Mouse (Mus musculus) adrenal gland, adult 8-10 months (tissue): ENCODE results near the gene Erbb4. TPM values are rescaled to one million over a fixed set of nuclear protein-coding genes. Genes with fewer than 3 reads are reported as not detected.

Experiments used
- DNase-seq: peaks from one replicate; pipeline ENCODE4 v3.0.0; 2022
- total RNA-seq, 4 experiments: library from RNA; stranded (reverse); gene quantifications; 2 replicates each; pipeline ENCODE4 v1.2.4; 2022

Erbb4 gene
- total RNA-seq, 4 experiments from 2014 or later: 1.1 to 2.0 (median 1.3) TPM

DNA sequence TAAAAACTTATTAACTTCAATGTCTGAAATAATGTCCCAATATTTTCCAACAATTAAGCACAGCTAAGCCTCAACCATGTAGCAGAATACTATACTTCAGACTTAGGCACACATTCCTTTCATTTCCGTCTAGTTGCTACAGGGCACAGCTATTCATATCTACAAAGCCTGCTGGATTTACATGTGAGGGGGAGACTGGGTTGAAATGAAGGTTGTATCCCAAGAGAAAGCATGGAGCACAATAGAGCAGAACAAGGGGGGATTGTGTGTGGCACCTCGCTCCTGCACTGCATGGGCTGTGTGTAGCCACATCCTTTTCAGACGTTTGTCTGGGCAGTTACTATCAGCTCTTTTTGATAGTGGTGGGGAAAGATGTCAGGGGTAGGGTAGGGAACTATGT, 83.0 kb downstream of the Erbb4 start:
- DNase-seq: no peak

DNA sequence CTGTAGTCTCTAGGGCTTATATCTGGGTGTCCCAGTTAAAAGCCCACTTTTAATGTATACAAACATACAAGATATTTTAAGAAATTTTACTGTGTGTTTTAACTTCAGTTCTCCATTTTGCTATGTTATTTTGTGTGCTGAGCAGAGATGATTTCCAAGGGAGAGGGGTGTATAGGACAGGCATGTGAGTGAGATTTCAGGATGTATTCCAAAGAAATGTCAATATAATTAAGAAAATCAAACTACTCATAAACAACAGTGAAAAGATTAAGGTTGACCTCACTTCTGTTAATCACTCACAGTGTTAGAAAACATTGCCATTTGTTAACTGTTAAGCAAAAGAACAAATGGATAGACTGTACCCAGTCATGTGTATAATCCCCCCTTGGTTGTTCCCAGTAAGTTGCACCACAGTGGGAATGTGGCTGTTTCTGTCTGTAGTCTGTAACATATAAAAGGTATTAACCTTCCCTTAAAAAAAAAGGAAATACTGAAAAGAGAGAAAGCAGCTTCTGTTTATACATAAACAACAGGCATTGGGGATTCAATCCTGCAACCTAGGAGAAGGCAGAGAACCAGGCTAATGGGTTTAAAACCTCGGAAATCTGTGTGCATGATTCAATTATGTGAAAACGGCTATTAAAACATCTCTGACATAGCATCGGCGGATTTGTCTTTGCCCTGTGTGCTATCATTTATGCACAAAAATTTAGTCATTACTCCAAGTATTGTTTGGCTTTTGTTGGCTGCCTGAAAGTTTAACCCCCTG, 84.5 kb downstream of the Erbb4 start:
- no peak for DNase-seq

DNA sequence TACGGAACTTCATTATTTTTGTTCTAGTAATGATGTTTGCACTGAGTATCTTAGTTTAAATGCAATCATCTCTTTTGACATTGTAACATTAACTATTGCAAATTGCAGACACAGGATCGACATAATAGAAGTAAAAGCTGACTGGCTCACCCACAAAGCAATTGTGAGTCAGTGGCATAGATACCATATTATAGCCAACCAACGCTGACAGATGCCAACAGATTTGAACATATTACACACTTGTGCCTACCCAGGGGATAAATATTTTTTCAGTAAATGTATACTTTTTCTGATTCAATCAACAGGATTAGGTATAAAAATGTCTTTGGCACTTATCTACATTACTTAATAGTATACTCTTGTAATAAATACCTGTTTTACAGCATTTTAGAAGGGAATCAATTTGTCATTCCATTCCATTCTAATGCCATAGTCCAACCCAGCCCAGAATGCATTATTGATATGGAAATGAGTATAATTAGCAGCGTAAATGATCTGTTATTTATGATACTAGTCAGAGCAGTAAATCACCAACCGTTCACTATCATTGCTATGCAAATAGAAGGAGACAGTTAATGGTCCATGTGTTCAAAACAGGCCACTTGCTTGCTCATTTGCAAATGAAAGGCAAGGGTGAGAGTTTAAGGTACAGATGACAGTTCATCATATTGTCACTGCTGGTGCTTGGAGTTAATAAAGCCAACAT, 97.9 kb downstream of the Erbb4 start:
- DNase-seq: no peak

DNA sequence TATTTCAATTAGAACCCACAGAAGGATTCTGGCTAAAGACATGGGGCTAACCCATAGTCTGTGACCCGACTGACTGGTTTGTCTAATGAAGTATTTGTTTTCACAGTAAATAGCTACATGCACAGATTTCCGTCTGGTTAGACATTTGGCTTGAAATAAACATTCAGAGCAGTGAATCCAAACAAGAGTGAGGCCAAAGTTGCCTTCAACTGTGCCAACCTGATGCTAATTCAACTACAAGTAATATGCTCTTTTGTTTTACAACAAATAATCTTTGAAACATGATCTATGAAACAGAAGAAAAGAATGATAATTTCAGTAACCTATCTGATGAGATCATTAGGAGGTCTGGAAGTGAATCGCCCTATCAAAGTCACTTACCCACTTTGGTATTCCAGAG, 106.5 kb downstream of the Erbb4 start:
- no peak for DNase-seq

DNA sequence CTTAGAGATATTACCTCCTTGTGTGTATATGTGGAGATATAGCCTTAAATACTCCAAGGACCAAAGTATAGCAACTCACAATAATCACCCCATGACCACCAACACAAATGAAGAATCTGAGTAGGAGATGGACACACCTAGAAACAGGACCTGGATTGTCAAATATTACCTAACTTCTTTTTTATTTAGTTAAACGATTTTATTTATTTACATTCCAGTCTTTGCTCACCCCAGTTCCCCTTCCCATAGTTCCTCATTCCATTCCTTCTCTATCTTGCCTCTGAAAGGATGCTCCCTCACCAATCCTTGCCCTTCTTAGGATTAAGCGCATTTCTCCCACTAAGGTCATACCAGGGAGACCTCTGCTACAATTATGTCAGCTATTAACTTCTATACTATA, 128.6 kb downstream of the Erbb4 start:
- DNase-seq: no peak

DNA sequence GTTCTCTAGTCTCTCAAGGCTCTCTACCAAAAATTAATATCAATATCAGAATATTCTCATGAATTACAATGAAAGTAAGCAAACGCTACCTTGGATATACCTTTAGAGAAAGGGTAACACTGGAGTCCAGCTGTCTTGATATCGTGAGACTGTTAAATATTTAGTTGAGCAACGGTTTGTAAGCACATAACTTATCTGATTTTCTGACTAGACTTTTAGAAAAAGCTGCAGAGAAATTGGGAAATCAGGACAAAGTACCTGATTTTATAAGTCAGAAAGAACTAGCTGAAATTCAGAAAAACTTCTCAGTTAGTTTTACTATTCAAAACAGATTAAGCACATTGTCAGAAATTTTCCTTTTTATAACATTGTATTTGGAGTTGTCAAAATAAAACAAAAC, 129.3 kb downstream of the Erbb4 start:
- DNase-seq: no peak

DNA sequence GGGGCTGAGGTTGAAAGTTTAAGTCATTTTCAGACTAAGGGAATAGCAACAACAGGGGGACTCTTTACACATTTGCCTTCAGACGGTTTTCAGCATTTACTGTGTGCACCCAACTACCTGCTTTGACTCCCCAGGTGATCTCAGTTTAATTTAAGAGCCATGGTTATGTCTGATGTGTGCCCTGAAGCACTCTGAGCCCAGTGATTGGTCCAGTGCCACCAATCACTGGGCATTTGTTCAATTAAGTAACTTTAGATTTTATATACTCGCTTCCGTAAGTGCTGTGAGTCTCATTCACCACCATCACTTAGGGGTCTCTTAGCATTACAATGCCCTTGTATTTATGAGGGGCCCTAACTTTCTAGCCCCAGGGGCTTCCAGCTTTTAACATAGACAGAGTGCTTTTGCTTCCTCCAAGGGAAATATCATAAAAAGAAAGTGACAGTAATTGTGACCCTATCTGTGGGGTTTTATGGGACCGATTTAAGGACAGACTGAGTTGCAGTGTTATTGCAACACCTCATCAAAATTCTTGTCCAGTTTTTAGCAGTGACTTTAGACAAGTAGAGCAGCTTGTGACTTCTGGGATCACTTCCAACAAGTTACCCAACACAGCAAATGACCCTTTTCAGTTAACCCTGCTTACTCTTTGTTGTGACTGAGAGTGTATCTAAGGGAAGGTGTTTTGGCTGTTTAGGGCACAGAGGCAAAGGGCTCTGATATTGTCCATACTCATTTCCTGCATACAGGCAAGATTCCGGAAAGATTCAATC, 134.3 kb downstream of the Erbb4 start:
- DNase-seq: peak; percentile 1

DNA sequence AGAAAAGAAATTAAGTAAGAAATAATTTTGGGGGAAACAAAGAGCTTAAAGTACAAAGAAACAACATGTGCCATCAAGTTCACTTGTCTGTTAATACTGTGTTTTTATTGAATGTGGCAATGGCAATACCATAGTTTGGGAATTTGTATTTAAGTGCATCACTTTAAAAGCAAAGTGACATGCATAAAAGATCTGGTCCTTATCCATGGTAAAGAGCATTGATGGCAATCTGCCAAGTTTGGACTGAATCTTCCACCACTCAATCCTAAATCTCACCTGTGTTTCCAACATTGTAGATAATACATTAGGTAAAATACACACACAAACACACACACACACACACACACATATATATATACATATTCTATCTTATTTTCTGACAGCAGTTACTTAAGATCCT, 143.7 kb downstream of the Erbb4 start:
- no peak for DNase-seq

DNA sequence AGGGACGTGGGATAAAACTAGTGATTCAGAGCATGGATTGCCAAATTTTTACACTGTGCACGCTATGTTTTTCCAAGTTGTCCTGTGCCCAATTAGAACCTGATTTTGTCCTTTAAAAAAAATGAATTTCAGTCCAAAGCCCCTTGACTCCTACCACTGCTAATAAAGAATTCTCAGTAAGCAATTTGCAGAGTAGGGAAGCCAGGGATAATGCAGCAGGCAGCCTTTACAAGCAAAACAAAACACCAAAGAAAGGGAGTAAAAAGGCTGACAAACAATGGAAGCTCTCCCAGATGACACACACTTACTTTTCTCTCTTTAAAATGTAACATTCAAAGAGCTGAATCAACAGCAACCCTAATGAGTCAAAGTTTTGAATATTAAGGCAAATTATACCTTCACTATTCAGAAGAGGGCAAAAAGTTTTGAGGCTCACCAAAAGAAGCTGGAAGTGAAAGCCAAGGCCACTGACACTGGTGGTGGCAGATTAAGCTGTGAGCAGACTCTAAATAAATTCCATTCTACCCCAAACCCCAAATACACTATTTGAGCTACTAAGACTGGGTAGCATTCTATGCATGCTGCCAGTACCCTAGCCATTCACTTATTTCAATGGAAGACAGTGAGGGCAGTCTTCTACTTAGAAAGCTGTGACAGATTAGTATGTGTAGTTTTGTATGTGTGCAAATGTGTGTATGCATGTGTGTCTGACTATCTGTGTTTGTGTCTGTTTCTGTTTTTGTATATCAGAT, 146.3 kb downstream of the Erbb4 start:
- no peak for DNase-seq

DNA sequence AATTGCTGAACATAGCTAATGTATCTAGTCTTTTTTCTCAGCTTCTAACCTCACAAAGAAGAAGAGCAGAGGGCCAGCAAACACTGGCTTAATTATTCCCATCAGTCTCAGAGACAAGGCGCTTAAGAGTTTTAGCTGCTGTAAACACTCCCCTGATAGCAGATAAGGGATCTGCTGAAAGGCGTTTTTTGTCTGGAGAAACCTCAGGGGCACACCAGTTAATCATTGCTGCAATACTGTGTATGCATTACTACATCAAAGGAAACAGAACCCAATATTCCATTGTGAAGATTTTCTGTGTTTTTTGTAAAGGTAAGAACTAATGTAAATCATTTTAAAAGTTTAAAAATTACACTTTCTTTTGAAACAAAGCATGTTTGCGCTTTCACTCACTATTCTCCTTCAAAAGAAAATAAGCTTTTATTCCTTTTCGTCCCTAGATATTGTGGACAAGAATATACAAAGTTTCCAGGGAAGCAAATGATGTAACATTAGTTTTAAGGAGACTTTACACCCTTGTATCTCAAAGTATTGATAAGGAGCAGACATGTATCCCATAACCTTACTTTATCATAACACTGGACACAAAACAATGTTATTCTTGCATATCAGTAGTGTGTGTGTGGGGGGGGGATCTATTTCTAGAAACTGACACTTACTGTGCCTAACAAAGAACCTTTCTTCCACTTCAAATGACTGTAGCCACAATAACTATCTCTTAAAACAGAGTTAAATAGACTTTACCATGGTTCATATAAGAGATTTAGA, 150.9 kb downstream of the Erbb4 start:
- no peak for DNase-seq

DNA sequence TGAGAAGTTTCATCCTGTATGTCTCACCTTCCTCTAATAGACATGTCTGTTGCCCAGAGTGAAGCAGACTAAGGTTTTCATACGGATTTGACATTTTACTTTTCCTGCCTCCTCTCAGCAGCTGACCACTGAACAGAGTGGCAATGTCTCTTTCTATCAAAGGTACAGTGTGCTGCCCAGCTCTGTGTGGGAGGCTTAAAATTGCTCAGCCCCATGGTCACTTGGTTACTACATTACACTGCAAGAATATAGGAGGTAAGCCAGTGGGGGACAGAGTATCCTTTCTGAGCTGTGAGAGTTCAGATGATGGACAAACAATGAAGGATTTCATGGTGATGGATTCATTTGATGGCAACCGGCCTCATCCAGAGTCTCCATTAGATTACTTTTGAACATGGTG, 152.4 kb downstream of the Erbb4 start:
- no peak for DNase-seq

DNA sequence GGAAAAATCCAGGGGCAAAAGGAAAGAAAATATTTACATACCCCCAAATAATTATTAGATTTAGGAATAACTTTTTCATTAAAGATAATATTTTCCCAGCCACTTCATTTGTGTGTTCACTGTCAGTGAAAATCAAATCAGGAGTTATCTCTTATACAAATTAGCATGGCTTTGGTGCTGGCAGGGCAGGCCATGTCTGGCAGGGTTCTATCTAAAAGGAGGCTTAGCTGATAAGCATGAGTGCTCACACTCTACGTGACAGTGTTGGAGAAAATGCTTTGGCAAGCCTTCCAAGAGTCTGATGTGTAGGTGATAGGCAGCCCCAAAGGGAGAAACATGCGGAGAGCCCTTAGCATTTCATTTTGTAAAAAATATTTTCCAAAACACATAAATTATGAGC, 164.7 kb downstream of the Erbb4 start:
- DNase-seq: no peak

DNA sequence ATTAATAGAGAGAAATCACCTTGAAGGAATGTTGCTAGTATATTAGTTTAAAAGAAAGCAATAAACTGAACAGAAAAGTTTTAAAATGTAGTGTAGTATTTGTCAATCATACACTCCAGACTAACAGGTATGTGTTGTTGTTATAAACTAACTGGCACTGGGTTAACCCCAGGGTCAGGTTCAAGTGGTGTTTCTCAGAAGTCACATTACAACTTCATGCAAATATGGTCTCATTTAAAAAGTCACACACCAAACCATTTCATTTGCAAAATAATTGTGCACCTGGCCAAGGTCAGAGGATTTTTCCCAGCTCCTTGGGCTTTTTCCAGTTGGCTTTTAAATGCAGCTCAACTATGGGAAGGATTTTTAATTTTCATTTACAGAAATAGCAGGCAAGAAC, 173.1 kb downstream of the Erbb4 start:
- DNase-seq: no peak

DNA sequence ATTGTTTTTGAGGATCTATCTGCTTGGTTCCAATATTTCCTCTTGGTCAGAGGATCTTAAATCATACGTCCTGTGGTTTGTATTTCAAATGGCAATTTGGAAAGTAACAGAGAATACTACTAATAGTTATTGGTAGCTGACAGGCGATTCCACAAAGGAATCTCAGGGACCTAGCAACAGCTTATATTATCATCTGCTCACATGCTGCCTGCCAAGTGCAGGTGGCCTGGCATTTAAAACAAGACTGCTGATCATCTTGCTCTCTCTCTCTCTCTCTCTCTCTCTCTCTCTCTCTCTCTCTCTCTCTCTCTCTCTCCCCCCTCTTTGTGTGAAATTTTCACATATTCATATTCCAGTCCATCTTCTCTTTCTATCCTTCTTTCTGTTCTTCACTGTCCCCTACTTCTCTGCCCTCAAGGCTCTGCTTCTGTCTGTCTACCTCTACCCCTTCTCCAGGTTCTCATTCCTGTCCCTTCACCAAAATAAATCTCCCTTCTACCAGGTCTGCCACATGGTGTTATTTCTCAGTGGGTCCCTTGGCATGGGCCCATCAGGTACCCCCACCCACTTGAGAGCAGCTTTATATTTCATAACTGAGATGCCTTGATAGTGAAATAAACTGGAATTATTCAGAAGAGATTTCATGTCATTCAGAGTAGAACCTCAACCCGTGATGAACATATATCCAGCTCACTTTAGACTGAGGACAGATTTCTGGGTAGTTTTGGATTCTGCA, 174.4 kb downstream of the Erbb4 start:
- DNase-seq: no peak

DNA sequence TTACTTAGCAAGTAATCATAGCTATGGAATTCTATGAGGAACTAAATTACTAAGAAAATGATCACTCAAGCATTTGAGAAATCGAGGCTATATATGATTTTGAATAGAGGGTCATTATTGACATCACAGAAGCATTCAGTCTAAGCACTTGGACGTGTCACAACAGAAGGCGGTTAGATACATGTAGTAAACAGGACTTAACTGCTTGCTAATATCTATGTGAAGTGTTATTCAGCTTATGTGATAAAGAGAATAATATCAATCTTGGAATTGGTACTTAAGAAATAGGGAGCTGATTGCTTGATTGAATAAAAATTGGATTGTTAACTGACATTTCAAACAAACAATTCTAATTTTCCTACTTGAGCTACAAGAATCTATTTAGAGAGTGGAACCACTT, 190.0 kb downstream of the Erbb4 start:
- DNase-seq: no peak

DNA sequence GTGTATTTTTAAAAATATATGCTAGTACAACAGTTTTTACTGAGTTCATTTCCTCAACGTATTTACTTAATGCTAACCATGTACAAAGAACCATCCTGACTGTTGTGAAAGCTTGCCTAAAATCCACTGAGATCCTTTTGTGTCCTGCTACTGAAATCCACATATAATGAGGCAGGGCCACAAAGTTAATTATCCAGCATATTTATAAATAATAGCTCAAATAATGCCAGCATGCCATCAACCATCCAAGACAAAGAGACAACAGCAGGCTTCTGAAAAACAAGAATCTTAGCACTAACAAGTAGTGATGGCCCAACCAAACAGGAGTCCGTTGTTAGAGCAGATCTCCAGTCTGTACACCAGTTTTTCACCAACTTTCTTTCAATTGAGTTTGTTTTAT, 215.8 kb downstream of the Erbb4 start:
- DNase-seq: no peak

DNA sequence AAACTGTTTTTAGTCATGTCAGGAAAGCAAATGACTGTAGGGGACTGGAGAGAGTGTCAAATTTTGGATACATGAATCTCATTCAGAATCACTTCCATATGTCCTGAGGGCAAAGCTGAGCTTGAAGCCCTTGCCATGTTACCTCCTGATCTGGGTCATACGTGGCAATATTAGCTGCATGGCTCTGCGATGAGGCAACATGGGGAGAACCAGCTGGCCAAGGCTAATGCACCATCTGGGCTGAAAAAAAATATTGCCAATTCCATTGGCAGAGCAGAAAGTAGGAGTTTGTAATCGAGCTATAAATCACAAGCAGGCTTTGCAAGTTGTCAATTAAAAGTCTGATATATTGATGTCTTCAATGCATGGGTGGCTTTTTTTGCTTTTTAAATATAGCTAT, 221.0 kb downstream of the Erbb4 start:
- DNase-seq: no peak

DNA sequence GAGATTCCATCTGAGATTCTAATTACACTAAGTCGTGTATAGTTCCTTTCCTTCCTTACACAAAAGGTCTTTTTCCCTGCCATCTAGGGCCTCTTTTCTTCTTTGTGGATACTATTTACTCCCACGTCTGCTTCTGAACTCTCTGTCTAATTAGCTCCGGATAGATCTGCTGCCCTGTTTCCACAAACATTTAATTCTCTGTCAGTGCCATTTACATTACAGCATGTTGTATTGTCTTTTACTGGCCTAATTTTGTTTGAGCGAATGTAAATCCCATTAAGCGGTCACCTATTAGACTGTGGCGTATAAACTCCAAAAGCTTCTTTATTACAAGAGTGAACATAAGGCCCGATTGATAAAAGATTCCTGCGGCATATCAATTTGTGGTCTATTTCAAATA, 232.9 kb downstream of the Erbb4 start:
- no peak for DNase-seq

DNA sequence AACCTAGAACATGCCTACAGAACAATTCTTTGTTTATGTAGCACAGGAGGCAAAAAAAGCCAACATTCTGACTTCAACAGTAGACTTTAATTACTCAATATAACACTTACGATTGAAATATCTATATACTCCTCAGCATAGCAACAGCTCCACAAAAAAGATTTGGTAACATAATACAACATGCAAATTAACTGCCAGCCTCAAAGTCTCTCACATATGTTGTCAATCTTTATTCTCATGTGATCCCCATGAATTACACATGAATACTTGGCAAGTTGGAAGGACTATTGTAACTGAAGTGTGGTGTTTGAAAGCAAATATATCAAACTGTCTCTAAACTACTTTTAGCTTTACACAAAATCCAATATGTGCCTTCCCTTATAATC, 234.2 kb downstream of the Erbb4 start:
- DNase-seq: no peak

DNA sequence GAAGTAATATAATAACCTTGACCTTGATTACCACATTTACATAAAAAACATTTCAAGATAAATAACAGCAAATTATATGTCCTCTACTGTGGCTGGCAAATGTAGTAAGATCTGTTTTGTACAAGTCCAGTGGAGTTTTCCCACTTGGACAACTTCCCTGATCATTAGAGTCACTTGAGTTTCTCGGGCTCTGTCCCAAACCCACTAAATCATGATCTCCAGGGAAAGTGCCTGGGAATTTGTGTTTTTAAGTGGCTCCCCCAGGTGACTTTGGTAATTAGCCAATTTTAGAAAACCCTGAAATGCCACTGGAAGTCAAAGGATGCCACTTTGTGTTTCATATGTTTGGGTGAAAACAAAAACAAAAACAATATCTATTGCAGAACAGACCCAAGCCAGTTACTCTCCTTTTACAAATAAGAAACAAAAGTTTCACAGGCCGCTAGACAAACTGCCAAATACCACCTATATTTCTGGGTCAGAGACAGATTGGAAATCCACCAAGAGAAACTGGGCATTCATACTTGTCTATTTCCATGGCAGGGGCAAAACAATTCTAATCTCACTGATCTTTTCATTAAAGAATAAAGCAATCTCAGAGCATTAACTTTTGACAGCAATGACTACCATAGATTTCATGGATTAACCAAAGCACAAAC, 234.8 kb downstream of the Erbb4 start:
- DNase-seq: no peak

DNA sequence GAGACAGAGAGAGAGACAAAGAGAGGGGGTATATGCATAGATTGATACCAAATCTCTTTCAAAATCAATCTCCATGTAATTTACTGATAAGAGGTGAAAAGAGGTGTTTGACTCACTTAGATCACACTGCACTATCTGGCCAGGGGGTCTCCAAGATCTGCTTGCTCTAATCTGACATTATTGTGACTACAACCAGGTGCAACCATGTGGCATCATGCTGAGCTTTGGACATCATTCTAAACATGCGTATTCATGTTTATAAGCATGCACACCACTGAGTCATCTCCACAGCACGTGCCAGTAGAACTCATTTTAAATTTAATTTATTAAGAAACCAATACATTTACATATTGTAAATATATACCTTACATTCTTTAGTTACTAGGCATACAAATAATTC, 247.5 kb downstream of the Erbb4 start:
- no peak for DNase-seq
